Mouse (Mus musculus) lung, postnatal 0 days (tissue): ENCODE measurements around the gene Nol12. TPM values are rescaled to one million over a fixed set of nuclear protein-coding genes. Genes with fewer than 3 reads are reported as not detected.
A peak's percentile ranks its signal among the peaks of the same experiment; 100 is the strongest.

ENCODE experiments used
- ATAC-seq: fragments of 200-750 bp; cut with Nextera tagmentation; 2 replicates; pipeline ENCODE4 v1.8.0; 2017; ENCODE audit warnings: moderate library complexity
- DNase-seq: peaks from one replicate; pipeline ENCODE4 v3.0.0-alpha.2; 2016; ENCODE audit warnings: low spot score
- H3K27ac ChIP-seq: fragments of 300-500 bp; sonication (generic); 2 replicates; pipeline ENCODE4 v1.5.1; 2014; ENCODE audit warnings: antibody characterized with exemption, mild to moderate bottlenecking, low read length, mixed read lengths
- H3K27me3 ChIP-seq: fragments of 300-500 bp; sonication (generic); replicated peaks from 2 replicates; pipeline ENCODE4 v1.6.1; 2014; ENCODE audit warnings: low read length, mixed read lengths; ENCODE audit not compliant: insufficient read depth
- H3K36me3 ChIP-seq: fragments of 300-500 bp; sonication (generic); 2 replicates; pipeline ENCODE4 v1.6.1; 2014; ENCODE audit warnings: low read length, mixed read lengths; ENCODE audit not compliant: insufficient read depth
- H3K4me1 ChIP-seq: fragments of 300-500 bp; sonication (generic); 2 replicates; pipeline ENCODE4 v1.6.1; 2014; ENCODE audit warnings: antibody characterized with exemption, low read depth, low read length, mixed read lengths; ENCODE audit not compliant: insufficient read depth
- H3K4me2 ChIP-seq: fragments of 300-500 bp; sonication (generic); replicated peaks from 2 replicates; pipeline ENCODE4 v1.6.1; 2014; ENCODE audit warnings: low read depth, mild to moderate bottlenecking, low read length, moderate library complexity, mixed read lengths
- H3K4me3 ChIP-seq: fragments of 300-500 bp; sonication (generic); 2 replicates; pipeline ENCODE4 v1.5.1; 2014; ENCODE audit warnings: low read depth, low read length
- H3K9ac ChIP-seq: fragments of 300-500 bp; sonication (generic); replicated peaks from 2 replicates; pipeline ENCODE4 v1.6.1; 2014; ENCODE audit warnings: low read depth, mild to moderate bottlenecking
- H3K9me3 ChIP-seq: fragments of 300-500 bp; sonication (generic); 2 replicates; pipeline ENCODE4 v1.6.1; 2016; ENCODE audit warnings: low read length, mixed read lengths
- CTCF ChIP-seq: IDR thresholded peaks from 2 replicates; pipeline ENCODE4 v1.5.1; 2016; ENCODE audit warnings: antibody characterized with exemption, mild to moderate bottlenecking
- EP300 ChIP-seq: IDR thresholded peaks from 2 replicates; pipeline ENCODE4 v1.6.1; 2016; ENCODE audit warnings: antibody characterized with exemption, mild to moderate bottlenecking, control low read depth
- WGBS: fragments of 180-500 bp; shearing (Covaris S2); extraction: QIAGEN DNeasy Blood & Tissue Kit; methylation state at CpG from one replicate; pipeline ENCODE4 v1.1.7; 2014; 5-methylcytosine and 5-hydroxymethylcytosine counted together
- polyA plus RNA-seq: library from polyadenylated mRNA; unstranded; fragments of >200 nt; fragmentation: Nextera tagmentation; extraction: Ambion mirVana; gene quantifications from 2 replicates; pipeline ENCODE4 v1.2.1, GENCODE M21; 2015

Gene Nol12
- polyA plus RNA-seq, 1 experiment from 2014 or later, result 28.9 TPM

- Histone ChIP-seq H3K27ac (no peak overlapping the region), H3K36me3 (0 out of 2 replicates have a peak, but pooled peaks cover 15% of the 10 kb centered on the region), H3K27me3 (no peaks in the 10 kb centered on the region), H3K9me3 (no peaks in the 10 kb centered on the region), H3K4me1 (no peaks in the 10 kb centered on the region), H3K4me2 (no peak overlapping the region), H3K4me3 (no peak overlapping the region), H3K9ac (no peak overlapping the region)
- TF ChIP-seq CTCF (no peak), EP300 (no peak)
- ATAC-seq (no peak), DNase-seq (no peak)
- 89% methylated on average over 10 of the region's 10 CpGs for WGBS
Measured at GRCm38 (mm10) chr15:78937311-78937710, 2.6 kb downstream of the Nol12 start.

- Histone ChIP-seq H3K4me3 (no peak overlapping the region), H3K27ac (no peak overlapping the region), H3K36me3 (0 out of 2 replicates have a peak, but pooled peaks cover 15% of the 10 kb centered on the region), H3K9me3 (no peaks in the 10 kb centered on the region), H3K4me1 (no peaks in the 10 kb centered on the region), H3K9ac (no peak overlapping the region), H3K4me2 (no peak overlapping the region), H3K27me3 (no peaks in the 10 kb centered on the region)
- TF ChIP-seq EP300 (no peak), CTCF (no peak)
- no peak for ATAC-seq
- 86% methylated on average over 2 of the region's 2 CpGs for WGBS
- no peak for DNase-seq
Measured at GRCm38 (mm10) chr15:78937963-78938362, 3.2 kb downstream of the Nol12 start.

GRCm38 (mm10) chr15:78940325-78940724, 5.6 kb downstream of the Nol12 start:
- WGBS, result 90% methylated on average over 13 of the region's 13 CpGs
- Histone ChIP-seq H3K27ac (no peak overlapping the region), H3K4me1 (no peaks in the 10 kb centered on the region), H3K9me3 (no peaks in the 10 kb centered on the region), H3K4me3 (no peak overlapping the region), H3K36me3 (0 out of 2 replicates have a peak, but pooled peaks cover 15% of the 10 kb centered on the region), H3K9ac (no peak overlapping the region), H3K27me3 (no peaks in the 10 kb centered on the region), H3K4me2 (no peak overlapping the region)
- no peak for ATAC-seq
- no peak for DNase-seq
- TF ChIP-seq CTCF (no peak), EP300 (no peak)

DNA sequence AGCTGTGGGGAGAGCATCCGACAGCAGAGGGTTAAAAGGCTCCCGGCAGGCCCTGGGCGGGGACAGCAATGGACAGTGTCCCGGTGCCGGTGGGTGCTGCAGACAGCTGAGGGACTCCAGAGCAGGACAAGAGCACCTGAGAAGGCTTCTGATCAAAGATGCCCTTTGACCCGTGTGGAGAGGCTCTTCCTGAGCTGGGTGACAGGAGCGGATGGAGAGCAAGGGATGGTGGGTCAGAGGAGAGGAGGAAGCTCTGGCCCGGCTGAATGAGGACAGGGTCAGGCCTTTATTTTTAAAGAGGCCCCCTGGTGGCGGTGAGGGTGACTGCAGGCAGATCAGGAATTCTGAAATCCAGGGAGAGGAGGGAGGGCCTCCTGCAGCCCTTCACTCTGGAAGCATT, 7.9 kb downstream of the Nol12 start:
- TF ChIP-seq CTCF (peak; percentile 86), EP300 (no peak)
- 3% methylated on average over 9 of the region's 9 CpGs for WGBS
- Histone ChIP-seq H3K4me1 (no peaks in the 10 kb centered on the region), H3K4me3 (peak overlapping the region; percentile 14; the same call in 1 of the 2 replicates), H3K4me2 (peak overlapping the region; percentile 57), H3K36me3 (0 out of 2 replicates have a peak, but pooled peaks cover 15% of the 10 kb centered on the region), H3K9me3 (no peaks in the 10 kb centered on the region), H3K9ac (no peak overlapping the region; the same call in 1 of the 2 replicates), H3K27ac (no peak overlapping the region), H3K27me3 (no peaks in the 10 kb centered on the region)
- peak; percentile 88 for DNase-seq
- peak; percentile 68 for ATAC-seq

GRCm38 (mm10) chr15:78946232-78946631, 11.5 kb downstream of the Nol12 start:
- Histone ChIP-seq H3K4me2 (no peak overlapping the region), H3K4me1 (no peaks in the 10 kb centered on the region), H3K27me3 (no peaks in the 10 kb centered on the region), H3K9ac (no peak overlapping the region), H3K4me3 (no peak overlapping the region), H3K36me3 (0 out of 2 replicates have a peak, but pooled peaks cover 3% of the 10 kb centered on the region), H3K9me3 (no peaks in the 10 kb centered on the region), H3K27ac (no peak overlapping the region)
- ATAC-seq (no peak), DNase-seq (no peak)
- WGBS, result 58% methylated on average over 7 of the region's 7 CpGs
- TF ChIP-seq EP300 (no peak), CTCF (no peak)

DNA sequence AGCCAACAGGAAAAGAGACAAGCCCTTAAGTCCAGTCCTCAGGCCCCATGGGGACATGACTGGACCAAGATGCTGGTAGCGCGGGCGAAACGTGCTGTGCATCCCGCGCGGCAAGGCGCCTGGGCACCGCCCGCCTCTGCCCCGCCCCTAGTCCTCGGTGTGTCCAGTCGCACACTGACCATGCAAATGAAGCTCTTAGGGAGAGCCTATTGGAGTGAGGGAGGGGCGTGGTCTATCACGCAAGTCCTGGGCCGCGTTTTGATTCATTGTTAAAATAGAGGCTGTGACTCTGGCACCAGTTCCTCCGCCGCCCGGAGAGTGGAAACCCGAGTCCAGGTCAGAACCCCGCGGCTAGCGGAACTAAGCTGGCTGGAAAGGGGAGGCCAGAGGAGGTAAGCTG, 12.9 kb downstream of the Nol12 start, which contains the start of gene Triobp:
Gene Triobp (plus strand): TSS at position 68 of the 400 bp plus-strand sequence.
- 0% methylated on average over 24 of the region's 24 CpGs for WGBS

More for the DNA sequence above, 12.9 kb downstream of the Nol12 start, which contains the start of gene Triobp:
- no peak within 1 kb of the TSS for H3K9ac ChIP-seq
- H3K36me3 ChIP-seq, result no peaks in the 10 kb centered on the region
- TF ChIP-seq EP300 (no peak), CTCF (no peak)
- H3K27me3 ChIP-seq, result no peaks in the 10 kb centered on the region
- H3K4me3 ChIP-seq, result peak within 1 kb of the TSS; percentile 17; the same call in 1 of the 2 replicates
- H3K9me3 ChIP-seq, result no peaks in the 10 kb centered on the region
- H3K4me2 ChIP-seq, result peak within 1 kb of the TSS; percentile 54
- no peak within 1 kb of the TSS for H3K27ac ChIP-seq
- no peaks in the 10 kb centered on the region for H3K4me1 ChIP-seq
- DNase-seq (peak; percentile 99), ATAC-seq (peak; percentile 100)
